Mouse (Mus musculus) myocyte (in vitro differentiated cells): Measurements from ENCODE around the gene Asap2. TPM values are rescaled to one million over a fixed set of nuclear protein-coding genes. Genes with fewer than 3 reads are reported as not detected.

Experiments
- H3K27me3 ChIP-seq: one replicate; pipeline ENCODE4 v1.6.1; 2011; ENCODE audit not compliant: control insufficient read depth, insufficient read depth, insufficient read length
- H3K36me3 ChIP-seq: one replicate; pipeline ENCODE4 v1.6.1; 2011; ENCODE audit not compliant: control insufficient read depth, insufficient read depth
- H3K4me2 ChIP-seq: one replicate; pipeline ENCODE4 v1.6.1; 2011; ENCODE audit warnings: low read depth, control low read depth
- H3K4me3 ChIP-seq: one replicate; pipeline ENCODE4 v1.5.1; 2011; ENCODE audit warnings: mild to moderate bottlenecking, control low read depth, moderate library complexity
- H3K79me2 ChIP-seq: one replicate; pipeline ENCODE4 v1.6.1; 2011; ENCODE audit not compliant: control insufficient read depth, insufficient read depth
- H3ac ChIP-seq: one replicate; pipeline ENCODE4 v1.6.1; 2011; ENCODE audit not compliant: control insufficient read depth, insufficient read length
- CEBPB ChIP-seq: IDR thresholded peaks from 2 replicates; pipeline ENCODE4 v1.6.1; 2011; ENCODE audit warnings: mild to moderate bottlenecking, moderate library complexity; ENCODE audit not compliant: poor library complexity, insufficient read depth, severe bottlenecking
- E2F4 ChIP-seq: IDR thresholded peaks from one replicate; pipeline ENCODE4 v1.6.1; 2011; ENCODE audit warnings: mild to moderate bottlenecking, control low read depth, moderate library complexity; ENCODE audit not compliant: insufficient read depth
- MAX ChIP-seq: IDR thresholded peaks from one replicate; pipeline ENCODE4 v1.6.1; 2011; ENCODE audit warnings: low read depth, mild to moderate bottlenecking, control low read depth
- MYOD1 ChIP-seq, 3 experiments: IDR thresholded peaks; one replicate each; pipeline ENCODE4 v1.6.1; 2011; ENCODE audit warnings: control low read depth in 2 of 3, low read depth in 2 of 3, mild to moderate bottlenecking in 2 of 3, moderate library complexity in 1 of 3; ENCODE audit not compliant: insufficient read length in 2 of 3, control insufficient read depth in 1 of 3
- MYOG ChIP-seq, 3 experiments: IDR thresholded peaks; one replicate each; pipeline ENCODE4 v1.6.1; 2011; ENCODE audit warnings: control low read depth in 2 of 3, low read depth in 2 of 3, mild to moderate bottlenecking in 2 of 3; ENCODE audit not compliant: insufficient read length in 2 of 3, control insufficient read depth in 1 of 3, insufficient read depth in 1 of 3
- POLR2A ChIP-seq: IDR thresholded peaks from one replicate; pipeline ENCODE4 v1.6.1; 2011; ENCODE audit warnings: low read depth, mild to moderate bottlenecking, control low read depth, moderate library complexity; ENCODE audit not compliant: insufficient read length
- POLR2AphosphoS2 ChIP-seq: IDR thresholded peaks from one replicate; pipeline ENCODE4 v1.6.1; 2011; ENCODE audit warnings: low read depth, control low read depth; ENCODE audit not compliant: insufficient read length
- REST ChIP-seq: IDR thresholded peaks from one replicate; pipeline ENCODE4 v1.6.1; 2011; ENCODE audit warnings: mild to moderate bottlenecking, control low read depth, moderate library complexity; ENCODE audit not compliant: insufficient read depth, insufficient read length
- SRF ChIP-seq: IDR thresholded peaks from one replicate; pipeline ENCODE4 v1.6.1; 2011; ENCODE audit warnings: low read depth; ENCODE audit not compliant: control insufficient read depth, insufficient read length
- TCF12 ChIP-seq: IDR thresholded peaks from one replicate; pipeline ENCODE4 v1.6.1; 2011; ENCODE audit warnings: mild to moderate bottlenecking, control low read depth; ENCODE audit not compliant: poor library complexity, insufficient read depth, severe bottlenecking
- TCF3 ChIP-seq: IDR thresholded peaks from one replicate; pipeline ENCODE4 v1.6.1; 2011; ENCODE audit warnings: low read depth, control low read depth; ENCODE audit not compliant: insufficient read length
- USF1 ChIP-seq: IDR thresholded peaks from one replicate; pipeline ENCODE4 v1.6.1; 2011; ENCODE audit warnings: low read depth, mild to moderate bottlenecking, control low read depth, moderate library complexity
- polyA plus RNA-seq: library from polyadenylated mRNA; unstranded; fragments of >200 nt; fragmentation: generic; extraction: Trizol; gene quantifications from one replicate; pipeline ENCODE4 v1.2.1, GENCODE M21; 2012; ENCODE audit warnings: missing spikeins

The Asap2 gene
- polyA plus RNA-seq, 1 experiment, result 3.2 TPM

- H3K79me2 ChIP-seq, result no peaks in the 10 kb centered on the region
- no peak overlapping the region for H3K4me2 ChIP-seq
- TF ChIP-seq REST, result no peak
- no peak for TF ChIP-seq E2F4
- no peak for TF ChIP-seq CEBPB
- TF ChIP-seq TCF3, result no peak
- TF ChIP-seq TCF12, result no peak
- TF ChIP-seq MYOG (IDR thresholded peaks at IDR 0.05; ENCODE audit: control insufficient read depth in 1 of 3, insufficient read depth in 1 of 3, insufficient read length in 2 of 3, low read depth in 2 of 3), result no peak
- TF ChIP-seq USF1, result no peak
- no peak for TF ChIP-seq MAX
- no peak for TF ChIP-seq POLR2A
- no peak for TF ChIP-seq POLR2AphosphoS2
- TF ChIP-seq MYOD1 (IDR thresholded peaks at IDR 0.05; ENCODE audit: control insufficient read depth in 1 of 3, insufficient read length in 2 of 3, low read depth in 2 of 3), result no peak
- no peak for TF ChIP-seq SRF
- H3K27me3 ChIP-seq, result no peaks in the 10 kb centered on the region
- H3ac ChIP-seq, result no peak overlapping the region
- no peak overlapping the region for H3K4me3 ChIP-seq
- peaks cover 22% of the 10 kb centered on the region for H3K36me3 ChIP-seq
Observed at GRCm38 (mm10) chr12:21301324-21301723, 311.1 kb downstream of the Asap2 start.

DNA sequence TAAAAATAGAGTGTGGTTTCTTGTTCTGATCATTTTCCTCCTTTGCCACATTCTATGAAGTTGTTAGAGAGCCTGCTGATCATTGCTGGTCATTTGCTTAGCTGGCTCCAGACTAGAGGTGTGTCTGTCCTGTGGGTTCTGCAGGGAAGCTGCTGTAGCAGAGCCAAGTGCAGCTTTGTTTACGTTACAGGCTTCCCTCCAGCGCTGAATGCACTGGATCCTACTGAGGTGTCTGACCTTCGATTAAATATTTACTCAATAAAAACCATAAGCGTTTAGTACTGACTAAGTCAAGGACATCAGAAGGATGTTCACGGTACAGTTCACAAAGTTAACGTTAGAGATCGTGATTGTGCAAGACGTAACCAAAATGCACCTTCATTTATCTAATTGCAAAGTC, 311.7 kb downstream of the Asap2 start:
- H3K79me2 ChIP-seq, result no peaks in the 10 kb centered on the region
- H3ac ChIP-seq, result no peak overlapping the region
- H3K4me2 ChIP-seq, result no peak overlapping the region
- TF ChIP-seq MAX, result no peak
- no peak for TF ChIP-seq POLR2AphosphoS2
- TF ChIP-seq SRF, result no peak
- TF ChIP-seq MYOG (IDR thresholded peaks at IDR 0.05; ENCODE audit: control insufficient read depth in 1 of 3, insufficient read depth in 1 of 3, insufficient read length in 2 of 3, low read depth in 2 of 3), result no peak
- no peak for TF ChIP-seq POLR2A
- TF ChIP-seq MYOD1 (IDR thresholded peaks at IDR 0.05; ENCODE audit: control insufficient read depth in 1 of 3, insufficient read length in 2 of 3, low read depth in 2 of 3), result no peak
- no peak for TF ChIP-seq REST
- no peak for TF ChIP-seq TCF12
- TF ChIP-seq TCF3, result no peak
- TF ChIP-seq USF1, result no peak
- no peak for TF ChIP-seq E2F4
- no peak for TF ChIP-seq CEBPB
- H3K36me3 ChIP-seq, result peaks cover 22% of the 10 kb centered on the region
- H3K4me3 ChIP-seq, result no peak overlapping the region
- H3K27me3 ChIP-seq, result no peaks in the 10 kb centered on the region

- Histone ChIP-seq H3K4me2 (no peak overlapping the region), H3K27me3 (no peaks in the 10 kb centered on the region), H3K4me3 (no peak overlapping the region), H3K79me2 (no peaks in the 10 kb centered on the region), H3ac (no peak overlapping the region), H3K36me3 (peaks cover 21% of the 10 kb centered on the region)
- TF ChIP-seq MAX (no peak), POLR2A (no peak), MYOD1 (IDR thresholded peaks at IDR 0.05; ENCODE audit: control insufficient read depth in 1 of 3, insufficient read length in 2 of 3, low read depth in 2 of 3) (no peak), POLR2AphosphoS2 (no peak), REST (no peak), TCF12 (no peak), SRF (no peak), CEBPB (no peak), USF1 (no peak), MYOG (IDR thresholded peaks at IDR 0.05; ENCODE audit: control insufficient read depth in 1 of 3, insufficient read depth in 1 of 3, insufficient read length in 2 of 3, low read depth in 2 of 3) (no peak), TCF3 (no peak), E2F4 (no peak)
Observed at GRCm38 (mm10) chr12:21302361-21302783, 312.1 kb downstream of the Asap2 start.

DNA sequence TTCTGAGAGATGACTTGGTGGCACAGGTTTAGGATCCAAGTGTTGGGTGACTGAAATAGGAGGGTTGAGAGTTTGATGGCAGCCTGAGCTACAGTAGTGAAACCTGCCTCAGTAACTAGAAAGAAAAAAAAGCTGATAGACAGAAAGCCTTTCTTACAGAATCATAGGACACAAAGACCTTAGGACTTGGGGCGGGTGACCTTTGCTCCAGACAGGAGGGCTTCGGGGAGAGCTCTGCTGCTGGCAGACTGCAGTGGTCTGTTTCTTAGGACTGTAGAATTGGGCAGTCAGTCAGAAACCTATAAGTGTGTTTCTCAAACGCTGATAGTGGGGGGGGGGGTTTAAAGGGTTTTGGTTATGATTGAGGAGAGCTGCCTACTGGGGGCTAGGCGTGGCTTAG, 315.5 kb downstream of the Asap2 start:
- no peaks in the 10 kb centered on the region for H3K27me3 ChIP-seq
- TF ChIP-seq CEBPB, result no peak
- TF ChIP-seq USF1, result no peak
- no peak for TF ChIP-seq E2F4
- TF ChIP-seq TCF12, result no peak
- TF ChIP-seq POLR2AphosphoS2, result no peak
- no peak for TF ChIP-seq MAX
- TF ChIP-seq MYOG (IDR thresholded peaks at IDR 0.05; ENCODE audit: control insufficient read depth in 1 of 3, insufficient read depth in 1 of 3, insufficient read length in 2 of 3, low read depth in 2 of 3), result no peak
- TF ChIP-seq POLR2A, result no peak
- no peak for TF ChIP-seq MYOD1 (IDR thresholded peaks at IDR 0.05; ENCODE audit: control insufficient read depth in 1 of 3, insufficient read length in 2 of 3, low read depth in 2 of 3)
- H3ac ChIP-seq, result no peak overlapping the region
- no peak overlapping the region for H3K4me3 ChIP-seq
- H3K79me2 ChIP-seq, result no peaks in the 10 kb centered on the region
- H3K4me2 ChIP-seq, result no peak overlapping the region
- H3K36me3 ChIP-seq, result peaks cover 22% of the 10 kb centered on the region

- Histone ChIP-seq H3ac (no peak overlapping the region), H3K4me2 (no peak overlapping the region), H3K27me3 (no peaks in the 10 kb centered on the region), H3K4me3 (no peak overlapping the region), H3K79me2 (no peaks in the 10 kb centered on the region), H3K36me3 (peaks cover 19% of the 10 kb centered on the region)
- no peak for TF ChIP-seq MYOD1 (IDR thresholded peaks at IDR 0.05; ENCODE audit: control insufficient read depth in 1 of 3, insufficient read length in 2 of 3, low read depth in 2 of 3)
- no peak for TF ChIP-seq REST
- no peak for TF ChIP-seq MYOG (IDR thresholded peaks at IDR 0.05; ENCODE audit: control insufficient read depth in 1 of 3, insufficient read depth in 1 of 3, insufficient read length in 2 of 3, low read depth in 2 of 3)
- TF ChIP-seq SRF, result no peak
- no peak for TF ChIP-seq POLR2AphosphoS2
- no peak for TF ChIP-seq USF1
- no peak for TF ChIP-seq TCF3
- TF ChIP-seq MAX, result no peak
- TF ChIP-seq E2F4, result no peak
- TF ChIP-seq CEBPB, result no peak
- TF ChIP-seq TCF12, result no peak
- no peak for TF ChIP-seq POLR2A
Observed at GRCm38 (mm10) chr12:21306721-21307120, 316.5 kb downstream of the Asap2 start.
